Mouse (Mus musculus) lung, postnatal 0 days (tissue): ENCODE results near the gene Mrpl54.

Source experiments
- CTCF ChIP-seq: IDR thresholded peaks from 2 replicates; pipeline ENCODE4 v1.5.1; 2016; ENCODE audit warnings: antibody characterized with exemption, mild to moderate bottlenecking
- EP300 ChIP-seq: IDR thresholded peaks from 2 replicates; pipeline ENCODE4 v1.6.1; 2016; ENCODE audit warnings: antibody characterized with exemption, mild to moderate bottlenecking, control low read depth

- TF ChIP-seq CTCF (no peak), EP300 (no peak)
Observed at GRCm38 (mm10) chr10:81286586-81286985, 19.9 kb upstream of the Mrpl54 start.
